Mouse (Mus musculus) MEL (cell line): ENCODE measurements around the gene Mapkbp1. TPM values are rescaled to one million over a fixed set of nuclear protein-coding genes. Genes with fewer than 3 reads are reported as not detected.

Source experiments
- DNase-seq: peaks from one replicate; pipeline ENCODE4 v3.0.0; 2011; ENCODE audit warnings: low read depth, low spot score
- H3K27ac ChIP-seq: 2 replicates; pipeline ENCODE4 v1.5.1; 2012; ENCODE audit warnings: low read depth, mild to moderate bottlenecking, control low read depth, low read length, moderate library complexity; ENCODE audit not compliant: control insufficient read depth
- H3K27me3 ChIP-seq, 2 experiments: fragments of 150-350 bp in 1 of 2; sonication (generic) in 1 of 2; 2 replicates each; pipeline ENCODE4 v1.6.1; 2012; ENCODE audit warnings: low read length in 2 of 2, mild to moderate bottlenecking in 2 of 2, improper control_type of control experiment in 1 of 2, moderate library complexity in 1 of 2; ENCODE audit not compliant: insufficient read depth in 2 of 2, control insufficient read depth in 1 of 2
- H3K36me3 ChIP-seq, 2 experiments: 2 replicates each; pipeline ENCODE4 v1.6.1; 2012 to 2014; ENCODE audit warnings: low read length in 2 of 2, improper control_type of control experiment in 1 of 2, inconsistent platforms in 1 of 2, mild to moderate bottlenecking in 1 of 2; ENCODE audit not compliant: insufficient read depth in 2 of 2, control insufficient read depth in 1 of 2
- H3K4me1 ChIP-seq, 2 experiments: fragments of 150-350 bp in 1 of 2; sonication (generic) in 1 of 2; 2 replicates each; pipeline ENCODE4 v1.6.1; 2012; ENCODE audit warnings: low read length in 2 of 2, improper control_type of control experiment in 1 of 2, mild to moderate bottlenecking in 1 of 2; ENCODE audit not compliant: insufficient read depth in 2 of 2, control insufficient read depth in 1 of 2
- H3K4me3 ChIP-seq, 2 experiments: fragments of 150-350 bp in 1 of 2; sonication (generic) in 1 of 2; 2 replicates each; pipeline ENCODE4 v1.5.1; 2012; ENCODE audit warnings: low read depth in 2 of 2, low read length in 2 of 2, mild to moderate bottlenecking in 2 of 2, moderate library complexity in 2 of 2, control low read depth in 1 of 2, improper control_type of control experiment in 1 of 2; ENCODE audit not compliant: control insufficient read depth in 1 of 2, insufficient read depth in 1 of 2
- H3K79me2 ChIP-seq: 2 replicates; pipeline ENCODE4 v1.6.1; 2012; ENCODE audit warnings: mild to moderate bottlenecking, low read length, moderate library complexity; ENCODE audit not compliant: control insufficient read depth, poor library complexity, insufficient read depth
- H3K9ac ChIP-seq: 2 replicates; pipeline ENCODE4 v1.6.1; 2012; ENCODE audit warnings: low read depth, mild to moderate bottlenecking, control low read depth, low read length, moderate library complexity; ENCODE audit not compliant: control insufficient read depth, poor library complexity, severe bottlenecking
- H3K9me3 ChIP-seq: fragments of 150-350 bp; sonication (generic); replicated peaks from 2 replicates; pipeline ENCODE4 v1.6.1; 2012; ENCODE audit warnings: mild to moderate bottlenecking, low read length, improper control_type of control experiment, moderate library complexity; ENCODE audit not compliant: insufficient read depth
- ELF1 ChIP-seq: IDR thresholded peaks from 2 replicates; pipeline ENCODE4 v1.6.1; 2014; ENCODE audit warnings: low read depth, mild to moderate bottlenecking, inconsistent platforms, low read length, improper control_type of control experiment, moderate library complexity
- MAZ ChIP-seq: IDR thresholded peaks from 2 replicates; pipeline ENCODE4 v1.6.1; 2012; ENCODE audit warnings: low read depth, mild to moderate bottlenecking, inconsistent platforms, low read length, improper control_type of control experiment
- MEF2A ChIP-seq: IDR thresholded peaks from 2 replicates; pipeline ENCODE4 v1.6.1; 2014; ENCODE audit warnings: low read depth, mild to moderate bottlenecking, inconsistent platforms, low read length, improper control_type of control experiment; ENCODE audit not compliant: poor library complexity, insufficient replicate concordance, severe bottlenecking; ENCODE audit errors: extremely low read depth
- NRF1 ChIP-seq: IDR thresholded peaks from 2 replicates; pipeline ENCODE4 v1.6.1; 2014; ENCODE audit warnings: low read depth, mild to moderate bottlenecking, inconsistent platforms, low read length, improper control_type of control experiment, moderate library complexity; ENCODE audit not compliant: poor library complexity, insufficient read depth, severe bottlenecking
- POLR2AphosphoS2 ChIP-seq: IDR thresholded peaks from 2 replicates; pipeline ENCODE4 v1.6.1; 2011; ENCODE audit warnings: low read length, improper control_type of control experiment
- RCOR1 ChIP-seq: IDR thresholded peaks from 2 replicates; pipeline ENCODE4 v1.6.1; 2012; ENCODE audit warnings: low read depth, mild to moderate bottlenecking, inconsistent platforms, low read length, improper control_type of control experiment
- SMC3 ChIP-seq: IDR thresholded peaks from 2 replicates; pipeline ENCODE4 v1.6.1; 2011; ENCODE audit warnings: low read depth, low read length, improper control_type of control experiment
- TAL1 ChIP-seq: IDR thresholded peaks from 2 replicates; pipeline ENCODE4 v1.6.1; 2012; ENCODE audit warnings: mild to moderate bottlenecking, inconsistent platforms, low read length, moderate library complexity, mixed read lengths
- TBP ChIP-seq: IDR thresholded peaks from 2 replicates; pipeline ENCODE4 v1.8.0; 2011; ENCODE audit warnings: low read depth, low read length, improper control_type of control experiment
- USF1 ChIP-seq: IDR thresholded peaks from 2 replicates; pipeline ENCODE4 v1.6.1; 2014; ENCODE audit warnings: low read depth, mild to moderate bottlenecking, inconsistent platforms, low read length, improper control_type of control experiment, moderate library complexity
- USF2 ChIP-seq, 2 experiments: IDR thresholded peaks; 2 replicates each; pipeline ENCODE4 v1.6.1; 2011 to 2012; ENCODE audit warnings: improper control_type of control experiment in 2 of 2, low read length in 2 of 2, borderline replicate concordance in 1 of 2, inconsistent platforms in 1 of 2, low read depth in 1 of 2, mild to moderate bottlenecking in 1 of 2; ENCODE audit not compliant: insufficient read depth in 1 of 2
- ZC3H11A ChIP-seq: IDR thresholded peaks from 2 replicates; pipeline ENCODE4 v1.6.1; 2012; ENCODE audit warnings: low read depth, mild to moderate bottlenecking, inconsistent platforms, low read length, improper control_type of control experiment
- ZKSCAN1 ChIP-seq: IDR thresholded peaks from 2 replicates; pipeline ENCODE4 v1.6.1; 2012; ENCODE audit warnings: low read depth, mild to moderate bottlenecking, inconsistent platforms, low read length, improper control_type of control experiment, moderate library complexity
- polyA plus RNA-seq, 2 experiments: library from polyadenylated mRNA; stranded (reverse) in 1 of 2; unstranded in 1 of 2; fragments of >175 nt in 1 of 2; fragments of >200 nt in 1 of 2; gene quantifications; 2 replicates each; pipeline versions ENCODE4 v1.2.1 to v1.2.4; 2012; ENCODE audit warnings: low replicate concordance in 2 of 2, low read depth in 1 of 2; ENCODE audit not compliant: insufficient read length in 2 of 2, insufficient read depth in 1 of 2, missing spikeins in 1 of 2
- total RNA-seq: library from RNA; depleted of rRNA; stranded (reverse); fragments of 300-350 nt; gene quantifications from 2 replicates; pipeline ENCODE4 v1.2.3, GENCODE M21; 2012

The Mapkbp1 gene
- total and polyA plus RNA-seq, 3 experiments: 2.5 to 4.9 TPM; not detected in 1

DNA sequence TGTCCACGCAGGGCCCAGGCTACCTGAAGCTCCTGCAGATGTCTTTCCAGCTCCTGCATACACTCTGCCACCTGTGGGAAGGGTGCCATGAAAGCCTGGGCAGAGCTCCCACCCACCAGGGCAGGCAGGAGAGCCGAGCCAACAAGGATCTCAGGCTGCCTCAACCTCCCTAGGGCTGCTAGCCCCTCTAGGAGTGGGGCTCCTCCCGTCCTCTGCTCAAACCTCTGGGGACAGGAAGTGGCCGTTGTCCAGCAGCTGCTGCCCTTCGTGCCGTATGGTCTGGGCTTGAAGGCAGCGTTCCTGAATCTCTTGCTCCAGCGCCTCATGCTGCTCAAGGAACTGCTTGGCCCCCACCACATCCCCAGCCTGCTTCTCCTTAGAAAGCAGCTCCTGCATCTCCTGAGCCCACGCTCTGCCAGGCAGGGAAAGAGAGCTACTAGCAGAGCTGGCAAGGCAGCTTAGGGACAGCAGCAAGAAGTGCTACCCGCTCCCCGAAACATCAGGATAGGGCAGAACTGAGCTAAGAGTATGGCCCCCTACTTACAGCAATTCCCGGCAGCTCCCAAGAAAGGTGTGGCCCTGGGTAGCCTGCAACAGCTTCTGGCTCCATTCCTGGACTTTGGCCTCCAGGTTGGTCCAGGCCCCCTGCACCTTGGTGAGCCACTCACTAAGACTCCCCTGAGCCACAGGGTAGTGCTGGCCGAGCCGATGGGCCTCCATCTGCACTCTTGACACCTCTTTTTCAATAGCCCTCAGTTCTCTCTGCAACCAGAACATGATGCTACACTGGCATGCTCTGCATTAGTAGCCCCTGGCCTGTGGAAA, 74.2 kb downstream of the Mapkbp1 start:
- no peaks in the 10 kb centered on the region; a peak in 1 of 4 replicates for H3K27me3 ChIP-seq
- no peak overlapping the region for H3K9ac ChIP-seq
- no peaks in the 10 kb centered on the region; a peak in 1 of 4 replicates for H3K4me1 ChIP-seq
- no peak overlapping the region for H3K4me3 ChIP-seq
- no peak for DNase-seq
- H3K79me2 ChIP-seq: no peaks in the 10 kb centered on the region
- no peaks in the 10 kb centered on the region for H3K9me3 ChIP-seq
- H3K27ac ChIP-seq: no peak overlapping the region
- TF ChIP-seq USF1 (no peak), POLR2AphosphoS2 (no peak), MAZ (no peak), USF2 (IDR thresholded peaks at IDR 0.05; ENCODE audit: borderline replicate concordance in 1 of 2, insufficient read depth in 1 of 2, low read depth in 1 of 2, low read length in 2 of 2) (no peak), ZC3H11A (no peak), TAL1 (no peak), MEF2A (no peak), TBP (no peak), ZKSCAN1 (no peak), NRF1 (no peak)
- TF ChIP-seq, all 39 proteins: peak for 0
- no peaks in the 10 kb centered on the region for H3K36me3 ChIP-seq

DNA sequence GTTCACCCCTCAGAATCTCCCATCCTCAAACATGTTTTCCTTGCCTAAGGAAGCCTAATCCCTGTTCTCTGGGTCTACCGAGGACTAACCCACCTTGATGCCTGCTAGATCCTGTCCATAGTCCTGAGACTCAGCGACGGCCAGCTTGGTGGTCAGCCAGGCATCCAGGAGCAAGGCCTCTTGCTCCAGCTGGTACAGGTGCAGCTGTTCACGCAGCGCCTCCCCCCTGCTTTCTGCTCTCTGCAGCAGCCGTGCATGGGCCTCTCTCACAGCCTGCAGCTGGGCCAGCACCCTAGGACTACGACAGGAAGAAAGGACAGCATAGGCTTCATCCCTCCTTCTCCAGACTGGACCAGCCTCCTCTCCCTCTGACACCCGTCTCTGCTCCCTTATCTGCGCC, 75.7 kb downstream of the Mapkbp1 start:
- no peak overlapping the region for H3K4me3 ChIP-seq
- H3K27ac ChIP-seq: no peak overlapping the region
- no peak for TF ChIP-seq TBP
- TF ChIP-seq SMC3: no peak
- no peak for TF ChIP-seq ELF1
- no peak for TF ChIP-seq RCOR1
- H3K79me2 ChIP-seq: no peaks in the 10 kb centered on the region
- no peaks in the 10 kb centered on the region for H3K9me3 ChIP-seq
- H3K27me3 ChIP-seq: no peaks in the 10 kb centered on the region; a peak in 1 of 4 replicates
- H3K9ac ChIP-seq: no peak overlapping the region
- H3K4me1 ChIP-seq: no peaks in the 10 kb centered on the region; a peak in 1 of 4 replicates
- no peaks in the 10 kb centered on the region for H3K36me3 ChIP-seq
- no peak for DNase-seq
